Mouse (Mus musculus): Measurements from ENCODE around the gene Nup93. TPM values are rescaled to one million over a fixed set of nuclear protein-coding genes. Genes with fewer than 3 reads are reported as not detected.

Gene Nup93
- total RNA-seq (2023): 28.0 to 36.2 TPM (median 32.4 TPM) in 4 replicates

DNA sequence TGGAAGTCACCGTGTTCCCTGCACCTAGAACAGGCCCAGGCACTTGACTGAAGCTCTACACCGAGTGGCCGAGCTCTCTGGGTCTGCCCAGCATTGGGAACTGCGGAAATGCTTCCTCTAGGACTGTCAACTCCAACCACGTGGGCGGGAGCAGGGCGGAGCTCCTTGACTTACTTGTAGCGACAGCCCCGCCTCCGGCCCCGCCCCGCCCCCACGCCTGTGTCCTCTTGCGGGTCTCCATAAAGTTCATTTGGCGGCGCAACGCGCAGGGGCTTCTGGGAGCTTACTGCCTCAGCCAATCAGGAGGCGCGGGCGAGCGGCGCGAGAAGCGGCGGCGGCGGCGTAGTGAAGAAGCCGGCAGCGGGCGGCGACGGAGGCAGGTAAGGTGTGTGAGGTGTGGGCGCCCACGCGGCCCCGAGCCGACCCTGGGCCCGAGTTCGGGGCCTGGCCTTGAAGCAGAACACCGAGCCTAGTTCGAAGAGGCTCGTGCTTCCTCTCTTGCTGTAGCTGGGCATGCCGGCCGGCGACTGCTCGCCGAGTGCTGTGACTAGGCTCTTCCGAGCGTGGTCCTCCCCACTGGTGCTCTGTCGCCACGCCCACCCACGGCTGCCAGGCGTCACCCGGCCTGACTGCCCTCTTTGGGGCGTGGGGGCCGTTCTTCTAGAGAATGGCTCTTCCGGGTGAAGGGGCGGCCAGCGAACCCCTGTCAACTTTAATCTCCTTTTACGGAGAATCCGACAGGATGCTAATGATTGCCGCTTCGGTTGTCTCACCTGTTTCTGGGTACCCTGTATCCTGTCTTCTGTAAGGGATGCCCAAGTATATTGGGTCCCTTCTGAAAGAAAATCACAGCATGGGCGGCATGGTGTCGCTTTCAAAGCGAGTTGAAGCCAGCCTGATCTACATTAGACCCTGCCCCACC is at the start of gene Nup93:
Gene Nup93, plus strand, starts transcription at position 313 of the 922 bp plus-strand sequence.

DNA sequence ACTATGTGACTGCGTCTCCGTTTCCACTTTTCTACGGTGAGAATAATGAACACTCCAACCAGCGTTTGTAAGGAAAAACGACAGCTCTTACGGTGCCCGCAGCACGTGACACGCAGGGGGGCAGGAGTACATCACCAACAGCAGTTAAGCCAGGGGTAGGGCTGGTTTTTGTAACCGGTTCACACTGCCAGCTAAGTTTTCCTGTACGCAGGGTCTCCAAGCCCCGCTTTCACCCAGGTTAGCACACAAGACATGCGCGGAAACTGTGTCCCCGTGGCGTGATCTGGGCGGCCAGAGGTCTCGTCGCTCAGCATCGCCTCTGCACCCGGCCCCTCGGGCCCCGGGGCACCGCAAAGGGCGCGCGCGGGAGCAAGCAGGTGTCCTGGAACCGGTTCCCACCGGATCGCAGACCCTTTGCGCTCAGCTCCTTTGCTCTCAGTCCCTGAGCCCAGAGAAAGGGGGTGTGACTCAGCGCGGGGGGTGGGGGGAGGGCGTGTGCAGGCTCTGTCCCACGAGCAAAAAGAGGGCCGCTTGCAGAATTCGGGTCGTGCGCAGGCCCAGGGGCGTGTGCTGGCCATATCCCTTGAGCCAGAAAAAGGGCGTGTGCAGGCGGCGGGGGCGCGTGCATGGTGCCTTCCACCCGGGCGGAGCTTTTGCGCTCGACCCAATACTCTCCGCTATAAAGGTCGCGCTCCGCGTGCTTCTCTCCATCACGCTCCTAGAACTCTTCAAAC is 42.1 kb upstream of the Nup93 start, which contains the start of gene Mt2:
Gene Mt2, plus strand, starts transcription at position 590 of the 734 bp plus-strand sequence.

DNA sequence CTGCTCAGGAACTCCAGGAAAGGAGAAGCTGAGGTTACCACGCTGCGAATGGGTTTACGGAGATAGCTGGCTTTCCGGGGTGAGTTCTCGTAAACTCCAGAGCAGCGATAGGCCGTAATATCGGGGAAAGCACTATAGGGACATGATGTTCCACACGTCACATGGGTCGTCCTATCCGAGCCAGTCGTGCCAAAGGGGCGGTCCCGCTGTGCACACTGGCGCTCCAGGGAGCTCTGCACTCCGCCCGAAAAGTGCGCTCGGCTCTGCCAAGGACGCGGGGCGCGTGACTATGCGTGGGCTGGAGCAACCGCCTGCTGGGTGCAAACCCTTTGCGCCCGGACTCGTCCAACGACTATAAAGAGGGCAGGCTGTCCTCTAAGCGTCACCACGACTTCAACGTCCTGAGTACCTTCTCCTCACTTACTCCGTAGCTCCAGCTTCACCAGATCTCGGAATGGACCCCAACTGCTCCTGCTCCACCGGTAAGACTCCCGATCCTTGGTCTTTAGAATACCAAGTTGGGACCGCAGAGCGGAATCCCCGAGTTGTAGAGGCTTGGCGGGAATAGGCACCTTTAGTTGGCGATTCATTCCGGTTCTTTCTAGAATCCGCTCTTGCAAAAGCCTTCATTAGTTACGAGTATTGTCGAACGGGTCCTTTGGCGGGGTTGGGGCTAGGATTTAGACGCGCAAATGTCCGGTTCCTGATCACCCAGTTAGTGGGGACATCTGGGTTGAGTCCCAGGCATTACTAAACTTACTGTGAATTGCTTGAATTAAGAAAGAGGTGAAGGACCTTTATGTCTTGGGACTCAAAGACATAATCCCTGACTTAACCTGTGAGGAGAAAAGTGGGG is 35.3 kb upstream of the Nup93 start, which contains the start of gene Mt1:
Gene Mt1, plus strand, starts transcription at position 226 of the 856 bp plus-strand sequence.

DNA sequence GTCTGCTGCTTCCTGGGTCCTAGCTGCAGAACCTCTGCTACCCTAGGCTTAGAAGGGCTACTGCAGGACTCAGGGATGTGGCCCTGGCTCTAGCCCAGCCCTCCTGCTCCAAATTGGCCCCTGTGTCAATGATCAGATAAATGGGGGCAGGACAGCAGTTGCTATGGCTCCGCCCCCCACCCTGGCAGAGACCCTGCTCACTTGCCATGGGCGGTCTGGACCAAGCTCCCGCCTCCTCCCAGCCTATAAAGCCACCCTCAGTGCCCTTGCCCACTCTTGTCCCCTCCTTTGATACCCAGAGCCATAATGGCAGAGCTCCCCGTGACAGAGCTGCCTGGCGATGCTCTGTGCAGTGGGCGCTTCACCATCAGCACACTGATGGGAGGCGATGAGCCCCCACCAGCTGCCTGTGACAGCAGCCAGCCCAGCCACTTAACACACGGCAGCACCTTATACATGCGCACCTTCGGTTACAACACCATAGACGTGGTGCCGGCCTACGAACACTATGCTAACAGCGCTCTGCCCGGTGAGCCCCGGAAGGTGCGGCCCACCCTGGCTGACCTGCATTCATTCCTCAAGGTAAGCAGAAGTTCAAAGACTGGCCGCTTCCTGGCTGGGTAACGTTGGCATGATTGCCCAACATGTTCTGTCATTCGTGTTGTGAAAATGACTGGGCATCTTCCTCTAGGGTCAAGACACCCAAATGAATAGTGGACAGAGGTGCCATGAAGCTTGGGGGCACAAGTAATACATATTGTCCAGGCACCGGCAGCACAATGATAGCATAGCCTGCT is 114.8 kb downstream of the Nup93 start, which contains the start of gene Slc12a3:
Gene Slc12a3, plus strand, starts transcription at position 270 of the 797 bp plus-strand sequence.

Other genes starting within 250 kb of the Nup93 start
- gene Amfr, start 201.7 kb upstream of the Nup93 start, total RNA-seq (2023): 74.6 to 79.7 TPM (median 76.3 TPM) in 4 replicates
- 35.4 to 57.6 TPM (median 42.6 TPM) in 4 replicates for gene Nudt21, start 177.5 kb upstream of the Nup93 start, total RNA-seq (2023)
- 13.9 to 18.4 TPM (median 17.1 TPM) in 4 replicates for gene Ogfod1, start 177.4 kb upstream of the Nup93 start, total RNA-seq (2023)
- gene Bbs2, start 115.6 kb upstream of the Nup93 start, total RNA-seq (2023): 16.9 to 25.5 TPM (median 22.6 TPM) in 4 replicates
- gene Mt4, start 77.4 kb upstream of the Nup93 start, total RNA-seq (2023): not detected in 4 replicates
- gene Mt3, start 62.0 kb upstream of the Nup93 start, total RNA-seq (2023): not detected in 4 replicates
- 1.8 TPM in 1 of 4 replicates, not detected in the others for gene Mt2, start 41.9 kb upstream of the Nup93 start, total RNA-seq (2023)
- gene Mt1, start 35.5 kb upstream of the Nup93 start, total RNA-seq (2023): 6.2 to 11.6 TPM (median 8.3 TPM) in 4 replicates
- 0.95 to 1.9 TPM (median 1.2 TPM) in 4 replicates for gene Slc12a3, start 114.6 kb downstream of the Nup93 start, total RNA-seq (2023)
- 247 to 294 TPM (median 272 TPM) in 4 replicates for gene Herpud1, start 171.9 kb downstream of the Nup93 start, total RNA-seq (2023)
- gene Nlrc5, start 219.8 kb downstream of the Nup93 start, total RNA-seq (2023): 96.7 to 102 TPM (median 100 TPM) in 4 replicates

All from B cell, adult 62 days (primary cell).